Mouse (Mus musculus) midbrain, embryonic 10.5 days (tissue): ENCODE results near the gene Gm16253. TPM values are rescaled to one million over a fixed set of nuclear protein-coding genes. Genes with fewer than 3 reads are reported as not detected.
A peak's percentile ranks its signal among the peaks of the same experiment; 100 is the strongest.

Experiments
- DNase-seq: peaks from one replicate; pipeline ENCODE4 v3.0.0-alpha.2; 2017; ENCODE audit warnings: low spot score
- H3K27ac ChIP-seq: fragments of 300-500 bp; sonication (generic); replicated peaks from 2 replicates; pipeline ENCODE4 v1.5.1; 2016; ENCODE audit warnings: mild to moderate bottlenecking
- H3K27me3 ChIP-seq: fragments of 300-500 bp; sonication (generic); 2 replicates; pipeline ENCODE4 v1.6.1; 2016; ENCODE audit warnings: low read depth, mild to moderate bottlenecking; ENCODE audit not compliant: poor library complexity, severe bottlenecking
- H3K36me3 ChIP-seq: fragments of 300-500 bp; sonication (generic); 2 replicates; pipeline ENCODE4 v1.6.1; 2016; ENCODE audit warnings: mild to moderate bottlenecking, moderate library complexity
- H3K4me1 ChIP-seq: fragments of 300-500 bp; sonication (generic); 2 replicates; pipeline ENCODE4 v1.6.1; 2016
- H3K4me3 ChIP-seq: fragments of 300-500 bp; sonication (generic); 2 replicates; pipeline ENCODE4 v1.5.1; 2016; ENCODE audit warnings: mild to moderate bottlenecking, moderate library complexity
- H3K9me3 ChIP-seq: fragments of 300-500 bp; sonication (generic); replicated peaks from 2 replicates; pipeline ENCODE4 v1.6.1; 2016; ENCODE audit warnings: mild to moderate bottlenecking
- WGBS: fragments of 180-500 bp; shearing (Covaris S2); methylation state at CpG from one replicate; pipeline ENCODE4 v1.1.7; 2016; 5-methylcytosine and 5-hydroxymethylcytosine counted together
- polyA plus RNA-seq: library from polyadenylated mRNA; unstranded; fragments of >200 nt; fragmentation: Nextera tagmentation; extraction: Ambion mirVana; gene quantifications from 2 replicates; pipeline ENCODE4 v1.2.1, GENCODE M21; 2016

Gene Gm16253
- polyA plus RNA-seq, 1 experiment from 2014 or later = 0.62 TPM

GRCm38 (mm10) chr3:96548824-96549223 lies 28.0 kb upstream of the Gm16253 start:
- Histone ChIP-seq H3K4me3 (no peak overlapping the region), H3K27me3 (peaks cover 27% of the 10 kb centered on the region), H3K9me3 (no peaks in the 10 kb centered on the region), H3K4me1 (peaks cover 14% of the 10 kb centered on the region), H3K27ac (no peak overlapping the region), H3K36me3 (no peaks in the 10 kb centered on the region)
- WGBS = 74% methylated on average over 7 of the region's 7 CpGs
- DNase-seq = no peak

DNA sequence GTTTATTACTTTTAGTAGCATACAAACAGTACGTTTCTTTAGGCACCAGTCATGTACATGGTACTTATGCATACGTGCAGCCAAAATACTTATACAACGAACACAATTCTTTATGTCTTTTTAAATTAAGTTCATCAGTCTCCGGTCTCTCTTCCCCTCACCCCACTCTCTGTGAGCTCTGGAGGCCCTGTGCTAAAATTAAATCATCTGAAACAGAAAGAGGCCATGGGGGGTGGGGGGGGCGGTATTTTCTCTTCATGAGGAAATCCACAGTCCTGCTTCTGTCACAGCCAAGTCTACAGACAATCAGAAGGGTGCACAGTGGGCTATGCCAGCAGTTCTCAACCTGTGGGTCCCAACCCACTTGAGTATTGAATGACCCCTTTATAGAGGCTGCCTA lies 27.4 kb upstream of the Gm16253 start:
- no peaks in the 10 kb centered on the region for H3K36me3 ChIP-seq
- WGBS = 87% methylated on average over 5 of the region's 5 CpGs

GRCm38 (mm10) chr3:96551203-96551602 lies 25.6 kb upstream of the Gm16253 start:
- Histone ChIP-seq H3K9me3 (no peaks in the 10 kb centered on the region), H3K4me3 (no peak overlapping the region), H3K27me3 (peaks cover 23% of the 10 kb centered on the region), H3K36me3 (no peaks in the 10 kb centered on the region), H3K4me1 (peaks cover 23% of the 10 kb centered on the region), H3K27ac (no peak overlapping the region)
- 32% methylated on average over 8 of the region's 8 CpGs for WGBS
- peak; percentile 31 for DNase-seq

More for the DNA sequence above, 27.4 kb upstream of the Gm16253 start:
- Histone ChIP-seq H3K4me3 (no peak overlapping the region), H3K27me3 (peaks cover 27% of the 10 kb centered on the region), H3K4me1 (peaks cover 14% of the 10 kb centered on the region), H3K9me3 (no peaks in the 10 kb centered on the region), H3K27ac (no peak overlapping the region)
- DNase-seq = no peak

- 80% methylated on average over 7 of the region's 7 CpGs for WGBS
- Histone ChIP-seq H3K4me1 (peaks cover 29% of the 10 kb centered on the region), H3K27ac (no peak overlapping the region), H3K4me3 (no peak overlapping the region), H3K36me3 (no peaks in the 10 kb centered on the region), H3K9me3 (no peaks in the 10 kb centered on the region), H3K27me3 (peaks cover 16% of the 10 kb centered on the region)
- no peak for DNase-seq
Measured at GRCm38 (mm10) chr3:96551890-96552289, 24.9 kb upstream of the Gm16253 start.

GRCm38 (mm10) chr3:96553601-96554000 lies 23.2 kb upstream of the Gm16253 start:
- Histone ChIP-seq H3K27ac (no peak overlapping the region), H3K36me3 (no peaks in the 10 kb centered on the region), H3K4me1 (peaks cover 33% of the 10 kb centered on the region), H3K9me3 (no peaks in the 10 kb centered on the region), H3K27me3 (0 out of 2 replicates have a peak, but pooled peaks cover 7% of the 10 kb centered on the region), H3K4me3 (no peak overlapping the region)
- 76% methylated on average over 6 of the region's 6 CpGs for WGBS
- no peak for DNase-seq

DNA sequence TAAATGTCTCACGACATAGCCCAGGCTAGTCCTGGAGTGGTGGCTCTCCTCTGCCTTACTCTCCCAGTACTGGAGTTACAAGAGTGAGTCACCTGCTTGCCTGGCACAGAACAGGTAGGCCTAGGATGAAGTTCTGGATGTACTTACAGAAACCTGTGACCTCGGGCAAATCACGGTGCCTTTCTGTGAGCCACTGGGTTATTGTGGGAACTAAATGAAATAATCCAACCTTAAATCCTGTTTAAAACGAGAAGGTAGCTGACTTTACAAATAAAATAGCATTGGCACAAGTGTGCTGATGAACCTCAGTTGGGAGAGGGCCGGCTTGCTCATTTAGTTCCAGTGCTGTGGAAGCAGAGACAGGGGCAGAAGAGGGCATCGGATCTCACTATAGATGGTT lies 22.5 kb upstream of the Gm16253 start:
- H3K27me3 ChIP-seq = 0 out of 2 replicates have a peak, but pooled peaks cover 7% of the 10 kb centered on the region
- no peak overlapping the region for H3K27ac ChIP-seq
- 81% methylated on average over 6 of the region's 6 CpGs for WGBS
- H3K4me3 ChIP-seq = no peak overlapping the region
- peaks cover 40% of the 10 kb centered on the region for H3K4me1 ChIP-seq
- no peak for DNase-seq
- no peaks in the 10 kb centered on the region for H3K9me3 ChIP-seq
- H3K36me3 ChIP-seq = no peaks in the 10 kb centered on the region; the same call in 1 of the 2 replicates

GRCm38 (mm10) chr3:96555041-96555596 lies 21.7 kb upstream of the Gm16253 start:
- H3K36me3 ChIP-seq = peaks cover 9% of the 10 kb centered on the region
- 0 out of 2 replicates have a peak, but pooled peaks cover 7% of the 10 kb centered on the region for H3K27me3 ChIP-seq
- H3K9me3 ChIP-seq = no peaks in the 10 kb centered on the region
- H3K27ac ChIP-seq = peak overlapping the region; percentile 49; the same call in 1 of the 2 replicates
- H3K4me3 ChIP-seq = no peak overlapping the region
- peaks cover 49% of the 10 kb centered on the region for H3K4me1 ChIP-seq
- WGBS = 61% methylated on average over 12 of the region's 12 CpGs
- no peak for DNase-seq

DNA sequence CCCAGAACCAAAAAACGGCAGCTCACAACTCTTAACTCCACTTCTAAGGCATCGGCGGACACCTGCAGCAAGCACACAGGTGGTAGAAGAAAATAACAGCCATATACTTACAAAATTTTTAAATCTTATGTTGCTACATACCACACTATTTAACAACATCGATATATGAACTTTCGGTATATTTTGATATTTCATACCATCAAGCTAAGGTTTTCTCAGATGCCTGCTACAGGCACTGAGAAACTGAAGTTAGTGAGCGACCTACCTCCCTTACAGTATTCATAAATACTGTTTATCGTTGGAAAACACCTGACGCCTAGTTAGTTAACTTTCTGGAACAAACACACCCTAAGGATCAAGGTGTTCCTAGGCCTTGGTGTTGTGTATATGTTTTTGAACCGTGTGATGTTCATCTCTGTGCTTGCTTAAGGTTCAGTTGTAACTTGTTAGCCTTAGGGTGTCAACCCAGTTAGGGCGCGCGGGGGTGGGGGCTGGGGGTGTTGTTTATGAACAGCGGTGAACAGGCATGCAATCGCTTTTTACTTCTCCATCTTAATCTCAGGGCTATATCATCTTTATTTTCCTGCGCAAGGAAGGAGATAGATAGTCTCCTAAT lies 20.7 kb upstream of the Gm16253 start:
- Histone ChIP-seq H3K9me3 (no peaks in the 10 kb centered on the region), H3K27me3 (0 out of 2 replicates have a peak, but pooled peaks cover 4% of the 10 kb centered on the region), H3K36me3 (peaks cover 19% of the 10 kb centered on the region), H3K4me1 (peaks cover 56% of the 10 kb centered on the region), H3K4me3 (peak overlapping the region; percentile 81; the same call in 1 of the 2 replicates), H3K27ac (peak overlapping the region; percentile 90; the same call in 1 of the 2 replicates)
- 86% methylated on average over 15 of the region's 15 CpGs for WGBS
- no peak for DNase-seq

DNA sequence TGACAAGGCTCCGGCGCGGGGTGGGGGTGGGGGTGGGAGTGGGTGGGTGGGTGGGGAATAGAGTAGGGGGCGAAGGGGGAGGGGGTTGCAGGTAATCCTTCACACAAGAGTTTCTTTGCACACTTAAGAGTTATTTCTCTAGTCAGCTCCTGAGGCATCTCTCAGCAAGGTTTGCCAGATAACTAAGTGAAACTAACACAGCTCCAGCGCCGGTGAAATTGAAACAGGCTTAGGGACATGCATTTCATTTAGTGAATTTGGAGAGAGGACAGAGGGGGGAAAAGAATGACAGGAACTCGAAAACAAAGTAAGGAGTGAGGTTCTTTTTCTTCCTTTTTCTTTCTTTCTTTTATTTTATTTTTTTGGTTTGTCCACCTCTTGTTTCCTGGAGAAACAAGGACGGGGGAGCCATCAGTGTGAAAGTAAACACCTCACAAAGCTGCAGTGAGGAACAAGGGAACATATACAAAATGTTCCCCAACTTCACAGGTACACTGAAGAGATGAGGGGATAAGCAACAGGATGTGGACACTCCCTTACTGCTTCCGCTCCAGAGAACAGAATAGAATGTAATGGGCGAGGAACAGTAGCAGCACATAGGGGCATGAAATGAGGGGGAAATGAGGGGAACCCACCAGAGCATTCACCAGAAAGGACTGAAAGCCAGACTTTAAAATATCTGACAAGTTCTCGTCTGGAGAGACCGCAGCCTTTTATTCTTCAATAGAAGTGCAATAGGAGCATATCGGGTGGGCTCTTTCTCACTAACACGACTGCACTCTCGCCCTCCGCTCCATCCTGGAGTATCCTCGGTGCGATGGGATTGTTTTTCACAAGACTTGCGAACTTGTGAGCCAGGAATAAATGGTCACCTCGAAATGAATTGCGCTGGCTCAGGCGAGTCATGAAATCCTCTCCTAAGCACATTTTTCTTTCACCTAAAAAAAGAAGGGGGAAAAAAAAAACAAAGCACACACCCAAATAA lies 19.8 kb upstream of the Gm16253 start:
- peak; percentile 28 for DNase-seq
- peaks cover 23% of the 10 kb centered on the region for H3K36me3 ChIP-seq
- 11% methylated on average over 22 of the region's 22 CpGs for WGBS
- H3K4me1 ChIP-seq = peaks cover 56% of the 10 kb centered on the region
- peak overlapping the region; percentile 81 for H3K4me3 ChIP-seq
- no peaks in the 10 kb centered on the region for H3K9me3 ChIP-seq
- H3K27me3 ChIP-seq = 0 out of 2 replicates have a peak, but pooled peaks cover 1% of the 10 kb centered on the region
- H3K27ac ChIP-seq = peak overlapping the region; percentile 90

GRCm38 (mm10) chr3:96557694-96558093 lies 19.1 kb upstream of the Gm16253 start, which contains the start of gene Txnip:
Gene Txnip, plus strand, starts transcription at chr3:96557957.
- WGBS = 0% methylated on average over 26 of the region's 26 CpGs
- peak within 1 kb of the TSS; percentile 90 for H3K27ac ChIP-seq
- peaks cover 23% of the 10 kb centered on the region for H3K36me3 ChIP-seq
- H3K4me1 ChIP-seq = peaks cover 56% of the 10 kb centered on the region
- H3K9me3 ChIP-seq = no peaks in the 10 kb centered on the region
- no peaks in the 10 kb centered on the region for H3K27me3 ChIP-seq
- H3K4me3 ChIP-seq = peak within 1 kb of the TSS; percentile 81
- peak; percentile 100 for DNase-seq

GRCm38 (mm10) chr3:96558159-96558558 lies 18.6 kb upstream of the Gm16253 start:
- no peak for DNase-seq

DNA sequence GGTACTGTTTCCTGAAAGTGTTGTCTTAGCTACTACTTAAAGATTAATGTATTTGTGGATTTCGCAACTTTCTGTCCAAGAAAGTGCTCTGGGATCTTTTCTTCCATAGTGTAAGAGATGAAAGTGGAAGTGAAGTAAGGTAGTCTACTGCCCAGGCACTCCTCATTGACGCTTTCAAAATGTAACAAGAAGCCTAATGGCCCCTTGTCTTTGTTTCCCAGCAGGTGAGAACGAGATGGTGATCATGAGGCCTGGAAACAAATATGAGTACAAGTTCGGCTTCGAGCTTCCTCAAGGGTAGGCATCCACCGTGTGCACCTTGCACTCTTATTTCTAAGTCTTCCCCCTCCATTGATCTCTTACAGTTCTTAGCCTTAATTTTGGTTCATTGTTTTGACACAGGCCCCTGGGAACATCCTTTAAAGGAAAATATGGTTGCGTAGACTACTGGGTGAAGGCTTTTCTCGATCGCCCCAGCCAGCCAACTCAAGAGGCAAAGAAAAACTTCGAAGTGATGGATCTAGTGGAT lies 18.1 kb upstream of the Gm16253 start:
- Histone ChIP-seq H3K27me3 (no peaks in the 10 kb centered on the region), H3K36me3 (peaks cover 23% of the 10 kb centered on the region), H3K4me3 (peak overlapping the region; percentile 81), H3K9me3 (no peaks in the 10 kb centered on the region), H3K27ac (peak overlapping the region; percentile 90), H3K4me1 (peaks cover 56% of the 10 kb centered on the region)
- WGBS = 59% methylated on average over 10 of the region's 10 CpGs
- no peak for DNase-seq

More at GRCm38 (mm10) chr3:96558159-96558558, 18.6 kb upstream of the Gm16253 start:
- Histone ChIP-seq H3K36me3 (peaks cover 23% of the 10 kb centered on the region), H3K4me3 (peak overlapping the region; percentile 81), H3K9me3 (no peaks in the 10 kb centered on the region), H3K27ac (peak overlapping the region; percentile 90), H3K4me1 (peaks cover 56% of the 10 kb centered on the region), H3K27me3 (no peaks in the 10 kb centered on the region)
- WGBS = 1% methylated on average over 17 of the region's 17 CpGs
